Mouse (Mus musculus) kidney, embryonic 14.5 days (tissue): Measurements from ENCODE around the gene Cacna1d. TPM values are rescaled to one million over a fixed set of nuclear protein-coding genes. Genes with fewer than 3 reads are reported as not detected.

Experiments used
- ATAC-seq: fragments of 200-750 bp; cut with Nextera tagmentation; 2 replicates; pipeline ENCODE4 v1.8.0; 2017; ENCODE audit warnings: moderate number of reproducible peaks, mild to moderate bottlenecking, moderate TSS enrichment, moderate library complexity; ENCODE audit not compliant: low FRiP score, low TSS enrichment
- H3K27ac ChIP-seq: fragments of 300-500 bp; sonication (generic); 2 replicates; pipeline ENCODE4 v1.5.1; 2014; ENCODE audit warnings: low read depth, mild to moderate bottlenecking, low read length, moderate library complexity, mixed read lengths
- H3K27me3 ChIP-seq: fragments of 300-500 bp; sonication (generic); 2 replicates; pipeline ENCODE4 v1.6.1; 2014; ENCODE audit warnings: mild to moderate bottlenecking, low read length; ENCODE audit not compliant: control insufficient read depth, insufficient read depth
- H3K36me3 ChIP-seq: fragments of 300-500 bp; sonication (generic); 2 replicates; pipeline ENCODE4 v1.6.1; 2014; ENCODE audit warnings: low read length, mixed read lengths; ENCODE audit not compliant: control insufficient read depth, insufficient read depth
- H3K4me1 ChIP-seq: fragments of 300-500 bp; sonication (generic); 2 replicates; pipeline ENCODE4 v1.6.1; 2014; ENCODE audit warnings: low read length, mixed read lengths; ENCODE audit not compliant: control insufficient read depth, insufficient read depth
- H3K4me2 ChIP-seq: fragments of 300-500 bp; sonication (generic); replicated peaks from 2 replicates; pipeline ENCODE4 v1.6.1; 2014; ENCODE audit warnings: low read depth, mild to moderate bottlenecking, low read length
- H3K4me3 ChIP-seq: fragments of 300-500 bp; sonication (generic); 2 replicates; pipeline ENCODE4 v1.5.1; 2014; ENCODE audit warnings: mild to moderate bottlenecking, low read length
- H3K9ac ChIP-seq: fragments of 300-500 bp; sonication (generic); 2 replicates; pipeline ENCODE4 v1.6.1; 2014; ENCODE audit warnings: low read depth, mild to moderate bottlenecking, low read length, moderate library complexity
- H3K9me3 ChIP-seq: fragments of 300-500 bp; sonication (generic); 2 replicates; pipeline ENCODE4 v1.6.1; 2016; ENCODE audit warnings: low read length; ENCODE audit not compliant: control insufficient read depth
- WGBS: fragments of 180-500 bp; shearing (Covaris S2); extraction: QIAGEN DNeasy Blood & Tissue Kit; methylation state at CpG from one replicate; pipeline ENCODE4 v1.1.7; 2014; 5-methylcytosine and 5-hydroxymethylcytosine counted together
- polyA plus RNA-seq: library from polyadenylated mRNA; unstranded; fragments of >200 nt; fragmentation: Nextera tagmentation; extraction: Ambion mirVana; gene quantifications from 2 replicates; pipeline ENCODE4 v1.2.1, GENCODE M21; 2014

The Cacna1d gene
- polyA plus RNA-seq, 1 experiment from 2014 or later, result 5.1 TPM

GRCm38 (mm10) chr14:30196235-30196634, 295.0 kb downstream of the Cacna1d start:
- Histone ChIP-seq H3K9me3 (no peaks in the 10 kb centered on the region), H3K4me1 (no peaks in the 10 kb centered on the region), H3K9ac (no peak overlapping the region), H3K36me3 (no peaks in the 10 kb centered on the region), H3K27me3 (no peaks in the 10 kb centered on the region), H3K4me3 (no peak overlapping the region), H3K27ac (no peak overlapping the region), H3K4me2 (no peak overlapping the region)
- ATAC-seq, result no peak
- 60% methylated on average over 5 of the region's 5 CpGs for WGBS

GRCm38 (mm10) chr14:30190308-30190971, 300.8 kb downstream of the Cacna1d start:
- H3K4me2 ChIP-seq, result no peak overlapping the region
- no peaks in the 10 kb centered on the region for H3K4me1 ChIP-seq
- no peak overlapping the region for H3K4me3 ChIP-seq
- H3K9me3 ChIP-seq, result no peaks in the 10 kb centered on the region
- H3K36me3 ChIP-seq, result no peaks in the 10 kb centered on the region
- H3K27me3 ChIP-seq, result no peaks in the 10 kb centered on the region
- WGBS, result 96% methylated on average over 5 of the region's 5 CpGs
- H3K9ac ChIP-seq, result no peak overlapping the region
- no peak overlapping the region for H3K27ac ChIP-seq
- ATAC-seq, result no peak

GRCm38 (mm10) chr14:30185616-30186274, 305.5 kb downstream of the Cacna1d start:
- ATAC-seq, result no peak
- H3K27me3 ChIP-seq, result no peaks in the 10 kb centered on the region
- H3K4me1 ChIP-seq, result no peaks in the 10 kb centered on the region
- no peaks in the 10 kb centered on the region for H3K36me3 ChIP-seq
- no peak overlapping the region for H3K9ac ChIP-seq
- no peak overlapping the region for H3K4me3 ChIP-seq
- 92% methylated on average over 6 of the region's 6 CpGs for WGBS
- no peaks in the 10 kb centered on the region for H3K9me3 ChIP-seq
- no peak overlapping the region for H3K4me2 ChIP-seq
- no peak overlapping the region for H3K27ac ChIP-seq

- no peak overlapping the region for H3K27ac ChIP-seq
Observed at GRCm38 (mm10) chr14:30184445-30185152, 306.7 kb downstream of the Cacna1d start.

GRCm38 (mm10) chr14:30184013-30184412, 307.2 kb downstream of the Cacna1d start:
- no peak for ATAC-seq
- no peaks in the 10 kb centered on the region for H3K36me3 ChIP-seq
- no peaks in the 10 kb centered on the region for H3K4me1 ChIP-seq
- no peaks in the 10 kb centered on the region for H3K9me3 ChIP-seq
- H3K4me2 ChIP-seq, result no peak overlapping the region
- no peak overlapping the region for H3K4me3 ChIP-seq
- H3K27me3 ChIP-seq, result no peaks in the 10 kb centered on the region
- no peak overlapping the region for H3K9ac ChIP-seq
- no peak overlapping the region for H3K27ac ChIP-seq
- 38% methylated on average over 5 of the region's 5 CpGs for WGBS

More at GRCm38 (mm10) chr14:30184445-30185152, 306.7 kb downstream of the Cacna1d start:
- Histone ChIP-seq H3K4me3 (no peak overlapping the region), H3K4me2 (no peak overlapping the region), H3K9me3 (no peaks in the 10 kb centered on the region), H3K36me3 (no peaks in the 10 kb centered on the region), H3K27me3 (no peaks in the 10 kb centered on the region), H3K9ac (no peak overlapping the region), H3K4me1 (no peaks in the 10 kb centered on the region)
- 79% methylated on average over 13 of the region's 13 CpGs for WGBS
- ATAC-seq, result no peak

- H3K9ac ChIP-seq, result no peak overlapping the region
- no peaks in the 10 kb centered on the region for H3K4me1 ChIP-seq
- no peak overlapping the region for H3K4me3 ChIP-seq
- no peaks in the 10 kb centered on the region for H3K9me3 ChIP-seq
- no peaks in the 10 kb centered on the region for H3K27me3 ChIP-seq
- ATAC-seq, result no peak
- H3K4me2 ChIP-seq, result no peak overlapping the region
- H3K27ac ChIP-seq, result no peak overlapping the region
- H3K36me3 ChIP-seq, result no peaks in the 10 kb centered on the region
- 74% methylated on average over 18 of the region's 18 CpGs for WGBS
Observed at GRCm38 (mm10) chr14:30182624-30183524, 308.4 kb downstream of the Cacna1d start.

GRCm38 (mm10) chr14:30178306-30178705, 312.9 kb downstream of the Cacna1d start:
- Histone ChIP-seq H3K27ac (no peak overlapping the region), H3K36me3 (no peaks in the 10 kb centered on the region), H3K9me3 (no peaks in the 10 kb centered on the region), H3K9ac (no peak overlapping the region), H3K4me2 (no peak overlapping the region), H3K4me3 (no peak overlapping the region), H3K4me1 (no peaks in the 10 kb centered on the region), H3K27me3 (no peaks in the 10 kb centered on the region)
- 77% methylated on average over 4 of the region's 4 CpGs for WGBS
- no peak for ATAC-seq

GRCm38 (mm10) chr14:30177850-30178249, 313.4 kb downstream of the Cacna1d start:
- Histone ChIP-seq H3K27me3 (no peaks in the 10 kb centered on the region), H3K36me3 (no peaks in the 10 kb centered on the region), H3K4me1 (no peaks in the 10 kb centered on the region), H3K9ac (no peak overlapping the region), H3K27ac (no peak overlapping the region), H3K4me3 (no peak overlapping the region), H3K4me2 (no peak overlapping the region), H3K9me3 (no peaks in the 10 kb centered on the region)
- ATAC-seq, result no peak
- 32% methylated on average over 5 of the region's 5 CpGs for whole genome bisulfite sequencing
